Mouse (Mus musculus) small intestine, adult 2 months (tissue): ENCODE data around the gene Adam15. TPM values are rescaled to one million over a fixed set of nuclear protein-coding genes. Genes with fewer than 3 reads are reported as not detected.

Experiments used
- H3K27ac ChIP-seq: fragments of 200-500 bp; 2 replicates; pipeline ENCODE4 v1.5.1; 2012; ENCODE audit warnings: low read depth, low read length, control low read depth, inconsistent platforms; ENCODE audit not compliant: insufficient read depth
- H3K27me3 ChIP-seq: fragments of 200-500 bp; 2 replicates; pipeline ENCODE4 v1.6.1; 2012; ENCODE audit warnings: mild to moderate bottlenecking, moderate library complexity, low read length, inconsistent platforms; ENCODE audit not compliant: control insufficient read depth, insufficient read depth
- H3K36me3 ChIP-seq: fragments of 200-500 bp; 2 replicates; pipeline ENCODE4 v1.6.1; 2012; ENCODE audit warnings: mild to moderate bottlenecking, low read length, control low read depth, inconsistent platforms; ENCODE audit not compliant: control insufficient read depth, insufficient read depth
- H3K4me1 ChIP-seq: fragments of 200-500 bp; 2 replicates; pipeline ENCODE4 v1.6.1; 2012; ENCODE audit warnings: low read length, inconsistent platforms, mixed read lengths; ENCODE audit not compliant: control insufficient read depth, insufficient read depth, insufficient read length
- H3K4me3 ChIP-seq: fragments of 200-500 bp; 2 replicates; pipeline ENCODE4 v1.5.1; 2012; ENCODE audit warnings: low read depth, mild to moderate bottlenecking, control low read depth, inconsistent platforms, low read length, moderate library complexity
- CTCF ChIP-seq: fragments of 200-500 bp; IDR thresholded peaks from 2 replicates; pipeline ENCODE4 v1.5.1; 2012; ENCODE audit warnings: low read depth, mild to moderate bottlenecking, control low read depth, inconsistent platforms, low read length, moderate library complexity, mixed read lengths; ENCODE audit not compliant: insufficient replicate concordance, insufficient read length; ENCODE audit errors: extremely low read depth
- POLR2A ChIP-seq: fragments of 200-500 bp; IDR thresholded peaks from 2 replicates; pipeline ENCODE4 v1.6.1; 2012; ENCODE audit warnings: low read depth, mild to moderate bottlenecking, control low read depth, inconsistent platforms, low read length, moderate library complexity
- WGBS: fragments of 180-500 bp; shearing (Covaris S2); methylation state at CpG from one replicate; pipeline ENCODE4 v1.1.7; 2018; 5-methylcytosine and 5-hydroxymethylcytosine counted together
- polyA plus RNA-seq: library from polyadenylated mRNA; depleted of rRNA; stranded (reverse); fragments of >200 nt; gene quantifications from 2 replicates; pipeline ENCODE4 v1.2.3, GENCODE M21; 2012

The Adam15 gene
- polyA plus RNA-seq, 1 experiment, result 70.7 TPM

- peak within 1 kb of the TSS; percentile 87 for H3K4me3 ChIP-seq
- under 1% methylated on average over 44 of the region's 44 CpGs for WGBS
- no peaks in the 10 kb centered on the region for H3K27me3 ChIP-seq
- H3K27ac ChIP-seq, result peak within 1 kb of the TSS; percentile 42
- peaks cover 15% of the 10 kb centered on the region for H3K4me1 ChIP-seq
- no peak for TF ChIP-seq CTCF
- no peak for TF ChIP-seq POLR2A
- peaks cover 6% of the 10 kb centered on the region; the same call in 1 of the 2 replicates for H3K36me3 ChIP-seq
These were observed 11.8 kb downstream of the Adam15 start, which contains the start of gene Efna4 for GRCm38 (mm10) chr3:89337721-89338578. TSS of gene Efna4 (minus strand) at chr3:89338028.

GRCm38 (mm10) chr3:89337062-89337720 is 12.6 kb downstream of the Adam15 start:
- Histone ChIP-seq H3K4me1 (peaks cover 19% of the 10 kb centered on the region), H3K27me3 (no peaks in the 10 kb centered on the region), H3K36me3 (peaks cover 5% of the 10 kb centered on the region; the same call in 1 of the 2 replicates), H3K27ac (no peak overlapping the region), H3K4me3 (peak overlapping the region; percentile 87)
- TF ChIP-seq CTCF (no peak), POLR2A (no peak)
- WGBS, result under 1% methylated on average over 21 of the region's 21 CpGs

DNA sequence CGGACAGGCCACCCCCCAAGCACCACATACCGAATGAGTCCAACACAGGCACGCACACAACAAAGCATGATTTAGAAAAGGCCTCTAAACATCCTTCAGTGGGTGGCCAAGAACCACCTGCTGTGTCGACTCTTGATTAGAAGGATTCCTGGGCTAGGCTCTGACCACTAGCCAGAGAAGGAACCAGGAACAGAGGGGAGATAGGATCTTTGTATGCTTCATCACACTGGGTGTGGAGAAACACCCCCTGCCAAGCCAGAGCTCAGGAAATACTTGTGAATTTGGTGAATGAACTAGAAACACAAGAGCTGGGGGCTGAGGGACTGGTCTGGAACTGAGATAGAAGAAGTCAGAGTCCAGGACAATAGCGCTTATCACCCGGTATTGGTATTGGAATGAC is 13.3 kb downstream of the Adam15 start:
- WGBS, result 20% methylated on average over 6 of the region's 6 CpGs
- Histone ChIP-seq H3K4me3 (peak overlapping the region; percentile 87), H3K4me1 (peaks cover 24% of the 10 kb centered on the region), H3K27me3 (no peaks in the 10 kb centered on the region), H3K27ac (no peak overlapping the region), H3K36me3 (peaks cover 5% of the 10 kb centered on the region; the same call in 1 of the 2 replicates)
- no peak for TF ChIP-seq POLR2A
- TF ChIP-seq CTCF, result no peak

DNA sequence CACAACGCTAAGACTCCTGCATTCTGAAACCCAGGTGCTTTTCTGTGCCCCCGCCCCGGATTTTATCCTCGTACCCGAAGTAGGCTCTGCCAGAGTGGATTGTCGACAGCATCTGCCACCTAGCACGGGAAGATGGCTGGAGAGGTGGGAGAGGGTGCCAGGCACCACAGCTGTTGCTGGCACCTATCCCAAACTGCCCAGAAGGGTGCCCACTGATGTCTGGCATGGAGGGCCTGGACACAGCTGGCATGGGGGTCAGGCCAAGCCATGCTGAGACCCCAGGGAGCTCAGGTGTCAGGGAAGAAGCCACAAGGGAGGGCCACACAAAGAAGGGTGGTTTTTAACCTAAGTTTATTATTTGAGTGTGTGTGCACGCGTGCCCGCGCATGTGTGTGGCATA is 16.7 kb downstream of the Adam15 start:
- Histone ChIP-seq H3K4me1 (peaks cover 28% of the 10 kb centered on the region), H3K27me3 (no peaks in the 10 kb centered on the region), H3K36me3 (peaks cover 5% of the 10 kb centered on the region; the same call in 1 of the 2 replicates), H3K27ac (no peak overlapping the region), H3K4me3 (no peak overlapping the region)
- 32% methylated on average over 11 of the region's 11 CpGs for WGBS
- no peak for TF ChIP-seq CTCF
- TF ChIP-seq POLR2A, result no peak

DNA sequence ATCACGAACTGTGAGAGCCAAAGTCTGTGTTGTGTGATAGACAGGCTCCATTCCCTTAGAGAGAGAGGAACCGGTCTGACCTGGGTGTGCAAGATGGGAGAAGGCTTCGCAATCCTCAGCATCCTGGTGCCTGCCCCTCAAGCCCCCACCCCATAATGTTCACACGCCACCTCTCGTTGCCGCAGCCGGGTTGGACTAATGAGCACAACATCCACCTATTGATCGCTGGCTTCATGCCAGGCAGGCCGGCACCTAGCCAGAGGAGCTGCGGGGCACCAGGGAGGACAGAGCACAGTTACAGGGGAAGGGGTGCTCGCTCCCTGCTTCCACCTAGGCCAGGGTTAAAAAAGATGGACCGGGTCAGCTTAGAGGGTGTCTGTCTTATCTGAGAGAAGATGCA is 17.3 kb downstream of the Adam15 start:
- TF ChIP-seq POLR2A (no peak), CTCF (no peak)
- no peaks in the 10 kb centered on the region for H3K27me3 ChIP-seq
- peak overlapping the region; percentile 86 for H3K27ac ChIP-seq
- peaks cover 5% of the 10 kb centered on the region; the same call in 1 of the 2 replicates for H3K36me3 ChIP-seq
- WGBS, result 28% methylated on average over 12 of the region's 12 CpGs
- H3K4me3 ChIP-seq, result peak overlapping the region; percentile 13; the same call in 1 of the 2 replicates
- H3K4me1 ChIP-seq, result peaks cover 31% of the 10 kb centered on the region

DNA sequence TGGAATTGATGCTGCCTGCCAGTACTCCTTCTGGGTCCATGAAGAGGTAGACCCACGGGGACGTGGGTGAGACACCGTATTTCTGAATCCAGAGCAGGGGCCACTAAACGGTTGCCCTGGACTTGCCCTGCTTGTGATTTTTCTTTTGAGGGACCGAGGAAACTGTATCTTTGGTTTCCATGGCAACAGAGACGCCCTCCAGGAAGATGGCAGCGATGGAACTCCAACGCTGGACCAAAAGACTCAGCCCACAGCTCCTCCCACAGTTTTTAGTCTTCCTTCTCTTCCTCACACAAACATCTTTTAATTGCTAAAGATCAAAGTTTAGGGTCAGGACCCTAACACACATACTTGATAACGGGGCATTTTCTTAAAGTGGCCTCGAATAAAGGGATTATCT is 17.8 kb downstream of the Adam15 start:
- TF ChIP-seq POLR2A (no peak), CTCF (no peak)
- no peaks in the 10 kb centered on the region for H3K27me3 ChIP-seq
- H3K4me1 ChIP-seq, result peaks cover 33% of the 10 kb centered on the region
- peaks cover 5% of the 10 kb centered on the region; the same call in 1 of the 2 replicates for H3K36me3 ChIP-seq
- H3K4me3 ChIP-seq, result no peak overlapping the region
- 25% methylated on average over 10 of the region's 10 CpGs for WGBS
- H3K27ac ChIP-seq, result peak overlapping the region; percentile 86

DNA sequence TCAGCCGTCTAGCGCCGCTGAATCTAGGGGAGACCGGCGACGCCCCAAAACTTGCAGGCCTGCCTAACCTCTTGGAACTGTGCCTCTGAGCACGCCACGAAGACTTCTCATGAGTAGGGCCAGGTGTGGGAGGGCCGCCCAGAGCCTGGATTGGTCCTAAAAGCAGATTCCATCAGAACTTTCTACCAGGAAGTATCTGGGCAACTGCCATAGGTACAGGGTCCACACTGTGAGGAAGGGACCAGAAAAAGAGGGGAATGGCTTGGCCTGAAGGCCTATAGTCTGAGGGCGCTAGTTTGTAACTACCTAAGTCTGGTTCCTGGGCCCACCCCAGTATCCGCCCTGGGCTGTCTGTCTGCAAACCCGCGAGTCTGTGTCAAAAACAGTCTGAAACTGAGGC is 18.2 kb downstream of the Adam15 start:
- Histone ChIP-seq H3K27ac (peak overlapping the region; percentile 86), H3K4me1 (peaks cover 33% of the 10 kb centered on the region), H3K4me3 (no peak overlapping the region), H3K36me3 (peaks cover 5% of the 10 kb centered on the region; the same call in 1 of the 2 replicates), H3K27me3 (no peaks in the 10 kb centered on the region)
- 24% methylated on average over 13 of the region's 13 CpGs for WGBS
- TF ChIP-seq POLR2A (no peak), CTCF (no peak)
